ENCODE assay signal across 18 mouse cellular contexts in genomic region chr7:65783773-65784172, GRCm38 (mm10).
"Had no signal": no experiment of that assay in that cellular context is flagged by ENCODE, and none has a peak within 500 bp of the region (broad histone marks: within the 10 kb centered on the region; RNA-seq: fewer than 3 reads in every experiment).

No protein-coding gene starts in this region.

- H3K27ac ChIP-seq: midbrain, embryonic 10.5 days; midbrain, embryonic 12.5 days; neural tube, embryonic 13.5 days; neural tube, embryonic 15.5 days had no signal

- H3K9ac ChIP-seq: lung, embryonic 14.5 days; midbrain, embryonic 12.5 days; neural tube, embryonic 13.5 days; neural tube, embryonic 15.5 days had no signal

- H3K9me3 ChIP-seq: midbrain, embryonic 10.5 days; midbrain, embryonic 12.5 days; neural tube, embryonic 13.5 days; neural tube, embryonic 15.5 days had no signal

- DNase-seq: lung, adult 18-20 months; lung, embryonic 14.5 days; lung, postnatal 10 days; lung, postnatal 4 days; midbrain, embryonic 14.5 days; right cerebral cortex, adult 18-20 months; right cerebral cortex, postnatal 25 days; right cerebral cortex, postnatal 4 days; spleen, adult 18-20 months; thymus, adult 18-20 months; thymus, postnatal 14 days; thymus, postnatal 36 days had no signal

- ATAC-seq: midbrain, embryonic 16.5 days had no signal

- H3K27me3 ChIP-seq: midbrain, embryonic 12.5 days; neural tube, embryonic 15.5 days had no signal

- H3K4me2 ChIP-seq: lung, embryonic 14.5 days; midbrain, embryonic 12.5 days; neural tube, embryonic 13.5 days; neural tube, embryonic 15.5 days had no signal

- H3K4me3 ChIP-seq: midbrain, embryonic 10.5 days; midbrain, embryonic 12.5 days; myocyte; neural tube, embryonic 13.5 days; neural tube, embryonic 15.5 days had no signal

- H3K36me3 ChIP-seq: midbrain, embryonic 10.5 days; midbrain, embryonic 12.5 days; neural tube, embryonic 13.5 days; neural tube, embryonic 15.5 days had no signal
